Mouse (Mus musculus) erythroblast, adult 5-6 weeks (primary cell): ENCODE data around the gene Gm21836. TPM values are rescaled to one million over a fixed set of nuclear protein-coding genes. Genes with fewer than 3 reads are reported as not detected.
"Not testable (repeated sequence)": the region's sequence is repeated elsewhere in the genome, so short reads cannot be mapped to it uniquely, and the experiment has no call there.

Source experiments
- ATAC-seq: replicated peaks from 2 replicates; pipeline ENCODE4 v1.8.0; 2016; ENCODE audit warnings: moderate number of reproducible peaks, mild to moderate bottlenecking, moderate TSS enrichment, inconsistent platforms; ENCODE audit not compliant: poor library complexity, low FRiP score, severe bottlenecking
- total RNA-seq, 2 experiments: library from RNA; stranded (forward) in 1 of 2; stranded (reverse) in 1 of 2; fragments of 150-400 nt in 1 of 2; fragments of 200-764, 138-1000 nt in 1 of 2; gene quantifications; 2 replicates each; pipeline versions ENCODE4 v1.2.3 to v1.2.4; 2015 to 2017; ENCODE audit warnings: low replicate concordance in 2 of 2

The Gm21836 gene
- total RNA-seq (2015; ENCODE audit: low replicate concordance) = not detected in 2 replicates
- not detected in 2 replicates for total RNA-seq (2017; ENCODE audit: low replicate concordance)

DNA sequence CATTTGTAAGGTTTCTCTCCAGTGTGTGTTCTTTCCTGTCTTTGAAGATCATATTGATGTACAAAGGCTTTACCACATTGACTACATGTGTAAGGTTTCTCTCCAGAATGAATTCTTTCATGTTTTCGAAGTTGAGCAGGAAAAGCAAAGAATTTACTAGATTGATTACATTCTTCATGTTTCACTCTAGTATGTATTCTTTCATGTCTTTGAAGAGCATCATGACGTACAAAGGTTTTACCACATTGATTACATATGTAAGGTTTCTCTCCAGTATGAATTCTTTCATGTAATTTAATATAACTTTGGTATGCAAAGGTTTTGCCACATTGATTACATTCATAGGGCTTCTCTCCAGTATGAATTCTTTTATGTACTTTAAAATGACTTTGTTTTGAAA is at the start of gene Gm21836:
Gene Gm21836 (minus strand): TSS at position 101 of the 400 bp plus-strand sequence.
- not testable (repeated sequence) for ATAC-seq

- ATAC-seq = not testable (repeated sequence)
Observed at GRCm38 (mm10) chr9:124480361-124480980, 13.1 kb downstream of the Gm21836 start.

GRCm38 (mm10) chr9:124478081-124478480 is 15.5 kb downstream of the Gm21836 start:
- ATAC-seq = no peak

- ATAC-seq = no peak
Observed at GRCm38 (mm10) chr9:124476096-124476902, 17.3 kb downstream of the Gm21836 start, which contains the start of gene Ppp2r3d. TSS of gene Ppp2r3d (minus strand) at chr9:124476898.

DNA sequence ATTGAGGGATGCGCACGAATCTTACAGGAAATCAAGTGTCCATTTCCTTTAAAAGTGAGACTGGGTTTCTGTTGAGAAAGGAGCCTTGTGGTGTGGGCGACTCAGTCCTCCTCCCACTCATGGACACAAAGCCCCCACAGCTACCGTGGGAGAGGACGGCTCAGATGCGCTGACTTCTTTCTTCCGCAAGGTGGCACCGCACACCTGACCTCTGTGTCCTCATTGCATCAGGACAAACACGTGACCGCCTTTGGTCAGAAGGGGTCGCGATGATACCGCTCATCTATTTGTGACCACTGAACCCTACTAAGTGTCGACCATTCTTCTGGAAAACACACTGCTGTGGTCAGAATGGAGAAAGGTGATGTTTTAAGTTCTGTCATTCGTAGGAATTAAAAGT is 17.9 kb downstream of the Gm21836 start:
- no peak for ATAC-seq

DNA sequence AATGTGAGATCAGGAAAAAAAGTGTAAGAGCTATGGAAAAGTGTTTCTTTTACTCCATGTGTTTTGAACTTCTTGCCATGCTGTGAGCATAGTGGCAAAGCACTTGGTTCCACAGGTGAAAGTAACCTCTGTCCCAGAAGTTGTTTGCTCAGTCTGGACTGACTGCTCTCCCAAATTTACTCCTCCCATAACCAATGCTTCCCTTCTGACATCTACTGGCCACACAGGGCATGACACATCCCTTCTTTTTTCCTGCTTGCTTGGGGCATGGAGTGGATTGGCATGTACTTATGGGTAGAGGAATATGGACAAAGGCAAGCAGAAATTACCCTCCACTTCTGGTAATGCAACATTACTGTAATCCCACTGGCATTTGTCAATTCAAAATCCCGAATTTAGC is 37.0 kb downstream of the Gm21836 start:
- ATAC-seq = peak; percentile 55; the same call in 1 of the 2 replicates

Other genes starting within 250 kb of the Gm21836 start
- gene 2010315B03Rik, start 181.1 kb downstream of the Gm21836 start, total RNA-seq (2015; ENCODE audit: low replicate concordance) = 1.2 and 1.7 TPM in 2 replicates
- 2.0 and 5.9 TPM in 2 replicates for gene 2010315B03Rik, start 181.1 kb downstream of the Gm21836 start, total RNA-seq (2017; ENCODE audit: low replicate concordance)
- gene Ppp2r3d, start 16.9 kb downstream of the Gm21836 start, total RNA-seq (2015; ENCODE audit: low replicate concordance) = 1.5 and 12.7 TPM in 2 replicates
- gene Ppp2r3d, start 16.9 kb downstream of the Gm21836 start, total RNA-seq (2017; ENCODE audit: low replicate concordance) = 2.5 and 5.6 TPM in 2 replicates